ENCODE assay signal across 8 mouse cellular contexts in genomic region chrX:56821765-56822603, GRCm38 (mm10). TPM values are rescaled to one million over a fixed set of nuclear protein-coding genes. Genes with fewer than 3 reads are reported as not detected.
DNase-seq lines count a peak whose midpoint lies in the region; ATAC-seq lines count a peak whose summit lies in the region.

Gene Map7d3, minus strand, starts transcription at chrX:56822326.

- H3K27ac ChIP-seq in forebrain, embryonic 10.5 days = peak within 1 kb of the TSS; percentile 54
- no peak within 1 kb of the TSS for H3K27ac ChIP-seq in hindbrain, embryonic 12.5 days
- no peak within 1 kb of the TSS for H3K27ac ChIP-seq in liver, embryonic 15.5 days (replicated peaks)
- no peak within 1 kb of the TSS for H3K27ac ChIP-seq in neural tube, embryonic 11.5 days (ENCODE audit: low read depth, low read length)

- no peaks in the 10 kb centered on the region for H3K4me1 ChIP-seq in forebrain, embryonic 10.5 days
- no peaks in the 10 kb centered on the region for H3K4me1 ChIP-seq in hindbrain, embryonic 12.5 days
- H3K4me1 ChIP-seq in liver, embryonic 15.5 days (replicated peaks) = no peaks in the 10 kb centered on the region
- no peaks in the 10 kb centered on the region for H3K4me1 ChIP-seq in neural tube, embryonic 11.5 days (ENCODE audit: control insufficient read depth, insufficient read depth, low read length)

- intact Hi-C loops in left cerebral cortex, postnatal 4 days (cut with DNase I) = no loop called here

- peak within 1 kb of the TSS; percentile 60 for H3K4me2 ChIP-seq in hindbrain, embryonic 12.5 days (replicated peaks)
- H3K4me2 ChIP-seq in liver, embryonic 15.5 days = peak within 1 kb of the TSS; percentile 68
- peak within 1 kb of the TSS; percentile 55 for H3K4me2 ChIP-seq in neural tube, embryonic 11.5 days (ENCODE audit: low read depth)

- peak; percentile 56 for ATAC-seq in hindbrain, embryonic 12.5 days (ENCODE audit: low FRiP score)
- no peak for ATAC-seq in liver, embryonic 15.5 days (ENCODE audit: insufficient read depth)
- peak; percentile 63 for ATAC-seq in neural tube, embryonic 11.5 days (ENCODE audit: insufficient read depth, low FRiP score, low TSS enrichment)
- ATAC-seq in inflammation-experienced regulatory T-cells, adult 6 months = no peak

- peak within 1 kb of the TSS; percentile 43; the same call in 1 of the 2 replicates for H3K9ac ChIP-seq in hindbrain, embryonic 12.5 days
- H3K9ac ChIP-seq in liver, embryonic 15.5 days = no peak within 1 kb of the TSS
- H3K9ac ChIP-seq in neural tube, embryonic 11.5 days (ENCODE audit: low read length) = peak within 1 kb of the TSS; percentile 10; the same call in 1 of the 2 replicates

- 20% methylated on average over 35 of the region's 35 CpGs for WGBS in forebrain, embryonic 10.5 days
- 21% methylated on average over 35 of the region's 35 CpGs for WGBS in hindbrain, embryonic 12.5 days
- WGBS in liver, embryonic 15.5 days (ENCODE audit: insufficient replicate concordance) = 13% methylated on average over 35 of the region's 35 CpGs
- 17% methylated on average over 34 of the region's 35 CpGs for WGBS in neural tube, embryonic 11.5 days

- peaks cover 6% of the 10 kb centered on the region for H3K36me3 ChIP-seq in forebrain, embryonic 10.5 days (replicated peaks)
- no peaks in the 10 kb centered on the region for H3K36me3 ChIP-seq in hindbrain, embryonic 12.5 days
- no peaks in the 10 kb centered on the region for H3K36me3 ChIP-seq in liver, embryonic 15.5 days (replicated peaks)
- no peaks in the 10 kb centered on the region for H3K36me3 ChIP-seq in neural tube, embryonic 11.5 days (ENCODE audit: control insufficient read depth, insufficient read depth, low read length)

- H3K27me3 ChIP-seq in forebrain, embryonic 10.5 days (ENCODE audit: poor library complexity, severe bottlenecking) = no peaks in the 10 kb centered on the region
- H3K27me3 ChIP-seq in hindbrain, embryonic 12.5 days = no peaks in the 10 kb centered on the region
- no peaks in the 10 kb centered on the region for H3K27me3 ChIP-seq in liver, embryonic 15.5 days
- no peaks in the 10 kb centered on the region for H3K27me3 ChIP-seq in neural tube, embryonic 11.5 days (ENCODE audit: control insufficient read depth, insufficient read depth, low read length)

- peak within 1 kb of the TSS; percentile 59 for H3K4me3 ChIP-seq in forebrain, embryonic 10.5 days
- H3K4me3 ChIP-seq in hindbrain, embryonic 12.5 days = peak within 1 kb of the TSS; percentile 37
- H3K4me3 ChIP-seq in liver, embryonic 15.5 days (replicated peaks) = peak within 1 kb of the TSS; percentile 50
- H3K4me3 ChIP-seq in neural tube, embryonic 11.5 days (ENCODE audit: low read depth, low read length) = peak within 1 kb of the TSS; percentile 42

- DNase-seq in left cerebral cortex, postnatal 4 days = peak; percentile 11
- DNase-seq in left cerebral cortex, adult 9 months (ENCODE audit: low spot score in 2 of 2) = no peak
- peak; percentile 34 for DNase-seq in forebrain, embryonic 10.5 days (ENCODE audit: extremely low spot score, low spot score)
- DNase-seq in neural tube, embryonic 11.5 days (ENCODE audit: low spot score) = peak; percentile 30
- DNase-seq in MN1 (ENCODE audit: low spot score) = no peak

- H3K9me3 ChIP-seq in forebrain, embryonic 10.5 days = no peaks in the 10 kb centered on the region
- H3K9me3 ChIP-seq in hindbrain, embryonic 12.5 days (replicated peaks) = no peaks in the 10 kb centered on the region
- H3K9me3 ChIP-seq in liver, embryonic 15.5 days (replicated peaks) = no peaks in the 10 kb centered on the region
- H3K9me3 ChIP-seq in neural tube, embryonic 11.5 days (ENCODE audit: control insufficient read depth, low read length) = no peaks in the 10 kb centered on the region

RNA-seq across cellular contexts. Expression of gene Map7d3, which starts in this region (rescaled TPM):
- under 1 TPM; 0.36 to 0.48 TPM for total RNA-seq in left cerebral cortex, postnatal 4 days (2021)
- 2.5 and 2.8 TPM in 2 replicates for polyA plus RNA-seq in forebrain, embryonic 10.5 days (2016; fragmentation: Nextera tagmentation; extraction: Ambion mirVana)
- 1.5 and 2.4 TPM in 2 replicates for polyA plus RNA-seq in hindbrain, embryonic 12.5 days (2016; fragmentation: Nextera tagmentation; extraction: Ambion mirVana)
- polyA plus RNA-seq in liver, embryonic 15.5 days (2015; fragmentation: Nextera tagmentation; extraction: Ambion mirVana) = 0.09 and 0.36 TPM in 2 replicates
- polyA plus RNA-seq in neural tube, embryonic 11.5 days (2014; fragmentation: Nextera tagmentation; extraction: Ambion mirVana) = 1.4 and 1.8 TPM in 2 replicates
- under 1 TPM in 2 of 3 experiments, not detected in 1; 0.16 to 0.35 TPM for polyA plus RNA-seq in inflammation-experienced regulatory T-cells, adult 6 months (2017; shearing (Covaris generic))

Comparison
In these comparisons a context has a peak if more than half of its experiments do, and no peak if none do; other contexts are left out.
1. Peak in DNase-seq in left cerebral cortex, postnatal 4 days; RNA of the gene not detected or under 1 TPM.
2. DNase-seq: peak in forebrain, embryonic 10.5 days (single experiment) and neural tube, embryonic 11.5 days (single experiment); none in left cerebral cortex, adult 9 months (0 of 2) and MN1 (single experiment).
3. ATAC-seq: peak in hindbrain, embryonic 12.5 days (single experiment) and neural tube, embryonic 11.5 days (single experiment); none in liver, embryonic 15.5 days (single experiment) and inflammation-experienced regulatory T-cells, adult 6 months (single experiment).
4. Peak in every context shown above with its lines, with median percentiles within 50 percentile points of each other: H3K4me3 ChIP-seq and H3K4me2 ChIP-seq.